Mouse (Mus musculus) ES-Bruce4 (cell line): Measurements from ENCODE around the gene Napsa.

Source experiments
- CTCF ChIP-seq: IDR thresholded peaks from one replicate; pipeline ENCODE4 v1.8.1; 2011; ENCODE audit warnings: low read depth, low read length
- EP300 ChIP-seq: IDR thresholded peaks from 2 replicates; pipeline ENCODE4 v1.6.1; 2011; ENCODE audit warnings: low read depth, low read length; ENCODE audit not compliant: insufficient read depth
- POLR2A ChIP-seq: IDR thresholded peaks from one replicate; pipeline ENCODE4 v1.8.1; 2011; ENCODE audit warnings: low read length; ENCODE audit not compliant: insufficient read depth

GRCm38 (mm10) chr7:44546274-44546673 is 25.9 kb upstream of the Napsa start:
- TF ChIP-seq POLR2A (no peak), CTCF (no peak), EP300 (no peak)
